Mouse (Mus musculus) CD4-positive naive resting alpha-beta T cell, adult 57 days (primary cell): ENCODE results near the gene Frem1. TPM values are rescaled to one million over a fixed set of nuclear protein-coding genes. Genes with fewer than 3 reads are reported as not detected.

ENCODE experiments used
- total RNA-seq: library from RNA; stranded (reverse); gene quantifications from one replicate; pipeline ENCODE4 v1.2.4, GENCODE M21; 2023

Gene Frem1
- total RNA-seq: not detected

DNA sequence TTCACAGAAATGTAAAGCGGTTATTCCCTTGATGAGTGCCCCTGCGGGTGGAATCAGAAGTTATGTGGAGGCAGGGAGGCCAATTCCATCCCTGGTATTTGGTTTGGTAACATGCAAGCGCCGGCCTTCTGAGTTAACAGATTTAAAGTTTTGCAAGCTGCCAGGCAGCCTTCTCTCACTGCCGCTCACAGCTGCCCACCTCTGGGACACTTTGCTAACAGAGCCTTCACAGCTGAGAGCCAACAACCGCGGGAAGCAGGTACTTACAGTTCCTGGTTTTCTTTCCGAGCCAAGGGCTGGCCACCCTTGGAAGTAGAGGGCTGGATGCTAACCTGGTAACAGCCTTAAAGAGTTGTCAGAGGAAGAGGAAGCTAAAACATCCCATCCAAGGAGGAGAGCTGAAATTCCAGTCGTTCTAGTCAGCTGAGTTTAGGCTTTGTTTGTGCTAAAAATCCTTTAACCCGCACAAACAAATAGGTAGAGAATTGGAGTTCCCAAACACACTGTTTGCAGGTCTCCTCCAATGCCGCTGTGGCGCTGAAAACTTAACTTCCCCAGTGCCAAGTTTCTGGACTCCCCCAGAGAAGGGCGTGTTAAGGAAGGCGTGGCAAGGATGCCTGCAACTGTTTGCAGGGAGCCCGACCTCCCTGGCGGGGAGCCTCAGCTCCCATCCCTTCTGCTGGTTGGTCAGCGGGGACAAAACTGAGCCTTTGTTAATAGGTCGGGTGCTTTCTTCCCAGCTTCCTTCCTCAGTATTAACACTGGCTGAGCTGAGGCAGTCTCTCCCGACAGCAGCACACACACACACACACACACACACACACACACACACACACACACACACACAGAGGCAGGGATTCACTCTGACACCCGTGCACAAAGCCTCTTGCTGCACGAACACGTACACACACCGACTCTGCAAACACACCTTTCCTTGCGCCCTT lies at the start of gene Frem1:
Gene Frem1, minus strand, starts transcription at position 706 of the 944 bp plus-strand sequence.

DNA sequence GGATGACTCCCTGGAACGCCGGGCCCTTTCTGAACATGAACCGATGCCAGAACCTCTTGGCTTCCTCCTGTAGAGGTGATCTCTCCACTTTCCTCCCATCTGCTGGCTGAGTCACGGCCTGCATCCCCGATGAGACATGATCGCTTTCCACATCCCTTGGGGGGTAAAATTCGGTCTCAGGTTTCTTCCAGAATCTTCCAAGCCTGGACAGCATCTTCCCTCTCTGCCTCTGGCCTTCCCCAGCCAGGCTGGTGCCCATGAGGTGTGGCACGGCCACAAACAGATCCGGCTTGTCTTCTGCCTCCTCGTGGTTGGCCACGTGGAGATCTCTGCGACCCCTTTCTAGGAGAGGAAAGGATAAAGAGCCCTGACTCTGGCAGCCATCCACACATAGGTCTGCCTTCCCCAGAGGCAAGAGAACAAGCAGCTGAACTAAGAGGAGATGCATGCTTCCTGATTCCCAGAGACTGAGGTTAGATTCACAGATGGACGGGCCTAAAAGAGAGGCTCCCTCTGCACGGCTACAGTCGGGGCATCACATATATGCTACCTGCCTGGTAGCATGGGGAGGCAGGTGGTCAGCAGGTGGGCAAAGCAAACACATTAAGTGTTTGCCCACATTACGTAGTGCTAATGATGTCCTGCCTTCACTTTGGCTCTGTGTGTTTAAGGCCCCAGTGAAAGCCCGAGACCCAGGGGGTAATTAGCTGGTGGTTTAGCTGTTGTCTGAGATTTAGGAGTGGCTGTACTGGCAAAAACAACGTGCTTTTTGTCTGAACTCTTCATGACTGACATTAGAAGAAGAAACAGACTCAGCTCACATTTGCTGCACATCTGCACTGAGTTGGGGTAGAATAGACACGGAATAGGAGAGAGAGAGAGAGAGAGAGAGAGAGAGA lies 167.3 kb downstream of the Frem1 start, which contains the start of gene Cer1:
Gene Cer1, minus strand, starts transcription at position 513 of the 899 bp plus-strand sequence.

DNA sequence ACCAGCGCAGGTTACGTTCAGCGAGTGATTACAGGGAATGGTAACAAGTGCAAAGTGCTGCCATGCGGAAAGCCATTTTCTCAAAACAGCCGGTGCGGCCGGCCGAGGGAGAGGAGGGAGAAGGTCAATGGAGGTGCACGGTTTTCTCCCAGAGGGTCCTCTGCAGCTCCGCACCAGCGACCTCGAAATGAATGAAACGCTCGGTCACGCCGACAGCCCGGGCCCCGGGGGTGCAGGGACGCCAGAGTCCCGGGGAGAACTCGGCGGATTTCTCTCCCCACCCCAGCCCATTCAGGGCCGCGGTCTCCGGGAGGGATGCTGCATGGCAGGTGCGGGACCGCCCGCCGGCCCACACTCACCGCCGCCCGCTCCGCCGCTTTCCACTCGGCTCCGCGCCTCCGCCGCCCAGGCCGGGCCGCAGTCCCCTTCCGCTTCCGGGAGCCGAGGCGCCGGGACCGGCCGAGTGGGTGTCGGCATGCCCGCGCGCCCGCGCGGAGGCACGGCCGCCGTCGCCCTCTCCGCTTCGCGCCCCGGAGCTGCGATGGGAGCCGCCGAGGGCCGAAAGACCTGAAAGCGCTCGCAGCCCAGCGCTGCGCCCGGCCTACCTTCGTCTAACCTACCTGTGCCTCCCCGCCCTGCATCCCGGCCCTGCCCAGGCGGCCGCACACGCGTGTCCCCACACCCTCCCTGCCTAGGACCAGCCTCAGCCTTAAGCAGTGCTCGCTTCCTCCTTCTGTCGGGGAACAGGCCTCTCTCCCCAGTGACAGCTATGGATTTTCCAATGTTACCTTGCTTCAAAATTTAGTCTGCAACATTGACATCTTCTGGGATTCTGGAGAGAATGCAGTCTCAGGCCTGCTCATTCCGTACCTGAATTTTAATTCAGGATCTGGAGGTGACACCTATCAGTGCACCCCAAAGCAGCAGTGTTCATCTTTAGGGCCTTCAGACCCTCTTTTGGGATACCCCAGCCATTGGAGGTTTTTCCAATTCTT lies 192.7 kb downstream of the Frem1 start, which contains the start of gene Zdhhc21:
Gene Zdhhc21, minus strand, starts transcription at position 828 of the 995 bp plus-strand sequence.

Other genes with a start within 250 kb of the Frem1 start
- gene Zdhhc21, start 192.4 kb downstream of the Frem1 start, total RNA-seq: 17.8 TPM
- not detected for gene Cer1, start 167.2 kb downstream of the Frem1 start, total RNA-seq